Mouse (Mus musculus): ENCODE data around the gene Slc23a4.
A peak's percentile ranks its signal among the peaks of the same experiment; 100 is the strongest.

The Slc23a4 gene

DNA sequence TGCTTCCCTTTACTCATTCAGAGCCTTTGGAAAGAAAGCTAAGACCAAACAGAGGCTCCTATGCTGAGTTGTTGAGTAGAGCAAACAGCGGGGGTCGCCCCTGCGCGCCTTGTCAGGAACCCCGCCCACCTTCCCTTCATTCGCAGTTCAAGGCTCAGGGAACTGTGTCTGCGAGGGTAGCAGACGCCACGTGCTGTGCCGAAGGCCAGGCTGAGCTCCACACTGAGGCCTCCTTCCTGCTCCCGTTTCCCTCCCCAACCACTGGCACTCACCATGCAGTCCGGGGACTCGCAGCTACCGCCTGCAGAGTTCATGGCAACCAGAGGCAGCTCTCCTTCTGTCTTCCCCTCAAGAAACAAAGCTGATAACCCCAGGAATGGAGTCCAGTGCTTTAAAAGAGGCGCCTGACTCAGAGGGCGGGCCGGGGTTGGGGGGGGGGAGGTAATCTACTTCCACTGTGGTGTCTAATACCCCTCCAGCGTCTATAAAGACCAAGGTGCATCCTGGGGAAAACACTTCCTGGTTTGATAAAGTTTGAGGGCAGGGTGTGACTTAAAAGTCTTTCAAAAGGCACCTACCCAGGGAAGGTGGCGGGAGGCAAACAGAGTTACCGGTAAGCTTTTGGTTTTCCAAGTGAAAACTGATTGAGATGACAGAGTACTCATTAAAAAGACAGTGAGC is at the start of gene Slc23a4:
Gene Slc23a4, minus strand, starts transcription at position 324 of the 681 bp plus-strand sequence.
- no peak for DNase-seq (ENCODE audit: low read depth, low spot score)

DNA sequence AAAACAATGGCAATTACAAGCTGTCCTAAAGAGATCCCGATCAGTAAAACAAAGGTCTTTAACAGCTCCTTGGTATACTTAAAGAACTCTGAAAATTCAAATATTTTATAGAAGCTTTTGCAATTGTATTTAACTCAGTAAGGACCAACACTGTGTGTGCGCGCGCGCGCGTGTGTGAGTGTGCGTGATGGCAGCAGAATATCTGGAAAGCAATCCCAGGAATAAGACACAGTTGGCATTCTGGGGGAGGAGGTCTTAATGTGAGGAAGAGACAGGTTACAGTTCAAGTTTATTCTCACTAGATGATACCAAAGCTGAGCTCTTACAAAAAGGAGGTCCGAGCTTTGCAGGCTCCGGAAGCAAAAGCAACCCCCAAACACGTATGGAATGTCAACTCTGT is 45.1 kb upstream of the Slc23a4 start:
- no peak for DNase-seq (ENCODE audit: low read depth, low spot score)

DNA sequence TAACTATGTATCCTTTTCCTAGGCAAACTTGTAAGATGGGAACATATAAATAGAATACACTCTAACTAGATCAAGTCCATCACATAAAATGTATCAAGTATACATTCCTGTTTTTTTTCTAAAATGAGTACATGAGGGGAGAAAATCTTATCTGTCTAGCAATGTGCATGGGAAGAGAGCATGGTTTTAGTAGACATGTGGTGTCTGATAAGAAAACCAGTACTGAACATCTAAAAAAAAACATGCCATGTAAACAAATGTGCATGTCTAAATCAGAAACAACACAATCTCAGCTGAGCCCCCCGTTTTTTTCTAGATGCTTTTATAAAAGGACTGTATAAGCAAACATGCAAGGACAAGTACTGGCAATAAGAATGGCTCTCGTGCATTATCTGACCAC is 44.5 kb upstream of the Slc23a4 start:
- DNase-seq (ENCODE audit: low read depth, low spot score) = no peak

DNA sequence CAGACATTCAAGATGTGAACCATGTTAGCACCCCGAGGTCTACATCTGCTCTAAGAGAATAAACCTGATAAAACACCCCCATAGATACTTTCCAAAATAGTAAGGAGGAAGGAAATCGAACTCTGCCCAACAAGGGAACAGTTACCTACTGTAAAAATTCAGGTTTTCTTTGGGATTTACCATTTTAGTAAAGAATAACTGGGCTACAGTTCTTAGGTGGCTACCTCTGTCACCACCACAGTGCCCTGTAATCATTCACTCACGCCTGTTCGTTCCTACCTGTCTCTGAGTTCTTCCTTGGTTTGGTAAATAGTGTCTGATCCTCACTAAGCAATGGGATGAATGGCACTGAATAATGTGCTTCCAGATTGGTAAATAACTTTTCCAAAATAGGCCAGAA is 42.6 kb upstream of the Slc23a4 start:
- DNase-seq (ENCODE audit: low read depth, low spot score) = no peak

- DNase-seq (ENCODE audit: low read depth, low spot score) = no peak
Measured at GRCm38 (mm10) chr6:35030226-35030625, 42.0 kb upstream of the Slc23a4 start.

DNA sequence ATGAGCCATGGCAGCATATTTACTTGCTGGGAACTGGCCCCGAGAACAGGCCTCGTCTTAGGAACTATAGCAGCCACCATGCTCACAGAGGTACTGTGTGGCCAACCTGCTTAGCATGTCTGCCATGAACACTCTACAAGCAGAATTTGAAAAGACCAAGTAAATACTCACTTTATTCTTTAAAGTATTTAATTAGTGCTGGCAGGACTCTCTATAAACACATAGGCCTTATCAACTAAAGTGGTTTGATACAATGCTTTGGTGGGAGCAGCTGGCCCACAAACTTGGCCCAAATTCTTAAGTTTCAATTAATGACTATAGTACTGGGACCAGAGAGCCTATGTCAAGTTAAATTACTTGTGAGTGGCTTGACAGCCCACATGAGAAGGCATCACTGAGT is 39.8 kb upstream of the Slc23a4 start:
- no peak for DNase-seq (ENCODE audit: low read depth, low spot score)

- no peak for DNase-seq (ENCODE audit: low read depth, low spot score)
Measured at GRCm38 (mm10) chr6:35027257-35027656, 39.1 kb upstream of the Slc23a4 start.

GRCm38 (mm10) chr6:35016624-35017023 is 28.4 kb upstream of the Slc23a4 start:
- no peak for DNase-seq (ENCODE audit: low read depth, low spot score)

- DNase-seq (ENCODE audit: low read depth, low spot score) = no peak
Measured at GRCm38 (mm10) chr6:35011953-35012352, 23.7 kb upstream of the Slc23a4 start.

DNA sequence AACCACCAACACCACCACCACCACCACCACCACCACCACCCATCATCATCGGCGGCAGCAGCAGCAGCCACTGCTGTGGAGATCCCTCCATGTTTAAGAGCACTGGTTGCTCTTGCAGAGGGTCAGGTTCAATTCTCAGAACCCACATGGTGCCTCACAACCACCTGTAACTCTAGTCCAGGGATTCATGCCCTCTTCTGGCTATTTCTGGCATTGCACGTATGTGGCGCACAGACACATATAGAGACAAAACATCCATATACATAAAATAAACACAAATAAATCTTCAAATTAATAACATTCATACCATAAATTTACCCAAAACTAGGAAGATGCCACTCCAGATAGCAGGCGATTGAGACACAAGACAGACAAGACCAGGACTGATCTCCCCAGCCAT is 22.5 kb upstream of the Slc23a4 start:
- no peak for DNase-seq (ENCODE audit: low read depth, low spot score)

GRCm38 (mm10) chr6:35002261-35002669 is 14.1 kb upstream of the Slc23a4 start:
- peak; percentile 77 for DNase-seq (ENCODE audit: low read depth, low spot score)

GRCm38 (mm10) chr6:34999101-34999500 is 10.9 kb upstream of the Slc23a4 start:
- peak; percentile 35 for DNase-seq (ENCODE audit: low read depth, low spot score)

DNA sequence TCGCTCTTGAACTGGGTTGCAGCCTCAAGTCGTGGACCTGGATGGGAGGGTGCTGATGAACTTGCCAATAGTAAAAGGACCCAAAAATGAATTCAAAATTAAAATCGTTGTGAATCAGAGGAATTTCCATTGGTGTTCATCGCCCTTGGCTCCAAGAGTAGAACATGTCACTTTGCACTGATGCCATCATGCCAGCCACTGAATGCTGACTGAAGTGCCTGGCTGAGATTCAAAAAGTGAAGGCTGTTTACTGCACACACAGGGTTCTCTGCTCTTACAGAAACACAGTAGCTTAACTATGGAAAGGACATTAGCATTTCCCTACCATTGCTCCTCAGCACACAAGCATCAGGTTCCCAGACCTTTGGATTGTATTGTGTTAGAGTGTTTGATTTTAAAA is 8.3 kb upstream of the Slc23a4 start:
- DNase-seq (ENCODE audit: low read depth, low spot score) = no peak

- DNase-seq (ENCODE audit: low read depth, low spot score) = peak; percentile 38
Measured at GRCm38 (mm10) chr6:34995265-34995681, 7.1 kb upstream of the Slc23a4 start.

DNA sequence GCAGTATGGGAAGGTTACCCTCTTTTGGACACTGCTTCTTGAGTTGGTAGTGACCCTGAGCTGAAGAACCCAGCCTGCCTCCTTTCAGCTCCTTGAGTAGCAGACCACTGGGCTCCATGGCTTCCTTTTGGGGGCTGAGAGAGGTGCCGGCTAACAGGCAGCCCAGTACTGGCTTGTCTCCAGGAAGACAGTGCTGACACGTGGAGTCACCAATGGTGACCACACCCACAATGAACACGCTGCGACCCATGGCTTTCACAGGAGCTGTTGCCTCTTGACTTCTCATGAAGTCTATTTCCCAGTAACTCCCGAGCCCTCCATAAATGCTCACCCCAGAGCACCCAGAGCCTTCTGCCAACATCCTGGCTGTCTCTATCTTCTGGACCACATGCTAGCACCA is 6.5 kb upstream of the Slc23a4 start:
- no peak for DNase-seq (ENCODE audit: low read depth, low spot score)

DNA sequence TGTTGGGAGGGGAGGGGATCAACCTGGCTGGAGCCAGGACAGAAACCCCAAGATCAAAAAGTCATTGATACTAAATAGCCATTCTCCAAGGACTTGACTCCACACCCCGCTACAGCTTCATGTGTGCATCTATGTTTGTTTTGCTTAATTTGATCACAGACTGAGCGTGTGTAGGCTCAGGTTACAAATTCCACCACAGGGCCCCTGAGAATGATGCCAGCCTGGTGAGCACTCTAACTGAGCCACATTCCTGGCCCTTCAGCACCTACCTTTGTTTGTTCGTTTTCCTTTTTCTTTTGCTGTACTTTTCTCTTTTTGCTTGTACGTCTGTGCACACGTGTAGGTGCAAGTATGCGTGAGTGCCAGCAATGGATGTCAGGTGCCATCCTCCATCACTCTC is 1.1 kb upstream of the Slc23a4 start:
- no peak for DNase-seq (ENCODE audit: low read depth, low spot score)

DNA sequence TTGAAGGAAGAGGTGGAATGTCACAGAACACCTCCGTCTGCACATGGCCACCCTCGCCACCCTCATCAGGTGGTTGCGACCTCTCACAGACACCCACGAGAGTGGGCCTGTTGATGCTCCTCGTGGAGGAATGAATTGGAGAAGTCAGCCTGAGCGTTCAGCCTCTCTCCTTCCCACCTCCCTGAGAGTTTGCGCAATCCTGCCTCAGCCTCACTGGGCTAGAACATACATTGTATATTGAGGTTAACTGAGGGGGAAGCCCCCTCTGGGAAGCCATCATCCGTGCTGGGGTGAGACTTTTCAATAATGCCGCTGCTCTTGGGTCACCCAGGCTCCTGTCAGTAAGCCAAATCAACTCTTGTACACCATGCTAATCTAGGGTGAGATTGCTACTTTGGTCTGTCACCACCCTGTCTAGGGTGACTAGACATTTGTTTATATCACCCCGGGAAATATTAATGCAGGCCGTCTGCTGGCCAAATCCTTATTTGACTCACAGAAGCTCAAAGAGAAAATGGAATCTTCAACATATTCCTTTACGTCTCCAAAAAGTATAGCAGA is 1.0 kb downstream of the Slc23a4 start:
- no peak for DNase-seq (ENCODE audit: low read depth, low spot score)

DNA sequence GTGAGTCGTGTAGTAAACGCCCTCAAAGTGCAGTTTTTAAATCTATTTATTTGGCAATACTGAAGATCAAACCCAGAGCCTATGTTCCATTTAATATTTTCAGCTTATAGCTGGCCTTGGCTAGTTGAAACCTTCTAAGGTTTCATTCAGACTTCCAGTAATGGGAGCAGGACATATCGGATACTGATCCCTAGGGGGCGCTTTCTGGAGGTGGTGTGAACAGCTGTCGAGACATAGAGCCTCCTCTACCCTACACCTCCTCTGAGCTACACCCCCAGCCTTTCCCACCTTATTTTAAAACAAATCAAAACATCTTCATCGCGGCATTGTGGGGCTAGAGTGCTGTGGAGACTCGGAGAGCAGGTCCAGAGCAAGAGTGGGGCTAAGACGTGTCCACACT is 7.5 kb downstream of the Slc23a4 start:
- DNase-seq (ENCODE audit: low read depth, low spot score) = no peak

- DNase-seq (ENCODE audit: low read depth, low spot score) = no peak
Measured at GRCm38 (mm10) chr6:34979291-34979690, 8.9 kb downstream of the Slc23a4 start.

- no peak for DNase-seq (ENCODE audit: low read depth, low spot score)
Measured at GRCm38 (mm10) chr6:34971181-34971580, 17.0 kb downstream of the Slc23a4 start.

- no peak for DNase-seq (ENCODE audit: low read depth, low spot score)
Measured at GRCm38 (mm10) chr6:34965819-34966539, 22.2 kb downstream of the Slc23a4 start.

GRCm38 (mm10) chr6:34964550-34964949 is 23.7 kb downstream of the Slc23a4 start:
- no peak for DNase-seq (ENCODE audit: low read depth, low spot score)

GRCm38 (mm10) chr6:34959131-34959530 is 29.1 kb downstream of the Slc23a4 start:
- DNase-seq (ENCODE audit: low read depth, low spot score) = no peak
